Mouse (Mus musculus) megakaryocyte progenitor cell, adult 5-6 weeks (primary cell): ENCODE measurements around the gene Lrrc8e. TPM values are rescaled to one million over a fixed set of nuclear protein-coding genes. Genes with fewer than 3 reads are reported as not detected.

Experiments used
- ATAC-seq: replicated peaks from 2 replicates; pipeline ENCODE4 v1.8.0; 2016; ENCODE audit warnings: mild to moderate bottlenecking, moderate TSS enrichment, inconsistent platforms; ENCODE audit not compliant: poor library complexity
- total RNA-seq, 2 experiments: library from RNA; stranded (forward) in 1 of 2; stranded (reverse) in 1 of 2; fragments of 157-497, 149-512 nt in 1 of 2; fragments of 200-1000 nt in 1 of 2; gene quantifications; 2 replicates each; pipeline versions ENCODE4 v1.2.3 to v1.2.4; 2015 to 2017

Gene Lrrc8e
- total RNA-seq (2015) (not detected in 2 replicates), total RNA-seq (2017) (not detected in 2 replicates)

- ATAC-seq, result peak; percentile 62
Measured at GRCm38 (mm10) chr8:4226739-4227347, at the start of gene Lrrc8e. Gene Lrrc8e, plus strand, starts transcription at chr8:4226827.

DNA sequence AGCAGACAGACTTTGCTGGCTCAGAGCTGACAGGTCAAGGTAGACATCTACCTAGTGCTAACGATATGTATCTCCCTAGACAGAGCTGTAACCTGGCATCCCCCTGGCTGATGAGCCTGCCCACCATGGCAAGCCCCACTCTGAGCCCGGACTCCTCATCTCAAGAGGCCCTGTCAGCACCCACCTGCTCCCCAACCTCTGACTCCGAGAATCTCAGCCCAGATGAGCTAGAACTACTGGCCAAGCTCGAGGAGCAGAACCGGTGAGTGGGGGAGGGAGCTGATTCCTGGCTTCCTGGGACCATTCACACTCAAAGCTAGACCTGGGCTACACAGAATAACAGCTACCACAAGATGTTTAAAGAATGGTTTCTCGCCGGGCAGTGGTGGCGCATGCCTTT is 43.2 kb upstream of the Lrrc8e start:
- no peak for ATAC-seq

DNA sequence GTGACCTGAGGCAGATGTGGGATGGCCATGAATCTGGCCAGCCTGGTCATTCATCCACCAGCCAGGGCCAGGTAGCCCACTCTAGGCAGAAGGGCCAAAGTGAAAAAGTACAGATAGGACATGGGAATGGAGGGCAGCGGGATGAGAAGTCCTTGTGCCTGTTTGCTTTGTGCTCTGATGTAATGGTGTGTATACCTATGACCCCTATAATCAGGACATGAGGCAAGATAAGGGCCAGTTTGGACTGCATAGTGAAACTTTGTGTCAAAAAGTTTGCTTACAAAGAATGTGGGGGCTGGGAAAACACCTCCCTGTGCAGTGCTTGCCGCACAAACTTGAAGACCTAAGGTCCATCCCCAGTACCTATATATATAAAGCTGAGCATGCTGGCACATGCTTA is 40.5 kb upstream of the Lrrc8e start:
- no peak for ATAC-seq

- no peak for ATAC-seq
Measured at GRCm38 (mm10) chr8:4188605-4189004, 38.0 kb upstream of the Lrrc8e start.

DNA sequence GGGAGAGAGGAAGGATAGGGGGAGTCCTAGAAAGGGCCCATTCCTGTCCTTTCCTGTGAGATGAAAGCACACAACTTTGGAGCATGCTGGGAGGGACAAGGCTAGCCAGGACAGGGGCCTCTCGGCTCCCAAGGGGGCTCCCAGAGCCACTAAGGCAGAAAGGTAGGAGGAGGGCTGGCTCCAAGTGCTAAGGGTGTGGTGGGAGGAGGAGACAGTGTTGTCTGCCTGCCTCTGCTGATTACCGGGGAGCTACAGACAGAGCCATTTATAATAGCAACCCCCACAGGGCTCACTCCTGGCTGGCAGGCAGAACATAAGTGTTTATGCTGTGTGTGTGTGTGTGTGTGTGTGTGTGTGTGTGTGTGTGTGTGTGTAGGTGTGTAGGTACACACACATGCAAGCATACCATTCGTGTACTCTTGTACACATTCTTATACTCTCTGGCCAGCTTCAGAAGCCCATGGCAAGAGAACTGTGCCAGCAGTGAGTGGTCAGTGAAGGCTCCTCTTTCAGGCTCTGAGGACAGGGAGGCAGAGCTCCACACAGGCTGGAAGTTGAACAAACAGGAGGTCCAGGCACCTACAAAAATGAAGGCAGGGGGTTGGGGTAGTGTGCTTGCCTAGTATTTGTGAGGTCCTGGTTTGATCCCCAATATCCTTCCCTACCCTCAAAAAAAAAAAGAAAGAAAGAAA is 37.5 kb upstream of the Lrrc8e start:
- peak; percentile 74 for ATAC-seq

- ATAC-seq, result no peak
Measured at GRCm38 (mm10) chr8:4192305-4192704, 34.3 kb upstream of the Lrrc8e start.

DNA sequence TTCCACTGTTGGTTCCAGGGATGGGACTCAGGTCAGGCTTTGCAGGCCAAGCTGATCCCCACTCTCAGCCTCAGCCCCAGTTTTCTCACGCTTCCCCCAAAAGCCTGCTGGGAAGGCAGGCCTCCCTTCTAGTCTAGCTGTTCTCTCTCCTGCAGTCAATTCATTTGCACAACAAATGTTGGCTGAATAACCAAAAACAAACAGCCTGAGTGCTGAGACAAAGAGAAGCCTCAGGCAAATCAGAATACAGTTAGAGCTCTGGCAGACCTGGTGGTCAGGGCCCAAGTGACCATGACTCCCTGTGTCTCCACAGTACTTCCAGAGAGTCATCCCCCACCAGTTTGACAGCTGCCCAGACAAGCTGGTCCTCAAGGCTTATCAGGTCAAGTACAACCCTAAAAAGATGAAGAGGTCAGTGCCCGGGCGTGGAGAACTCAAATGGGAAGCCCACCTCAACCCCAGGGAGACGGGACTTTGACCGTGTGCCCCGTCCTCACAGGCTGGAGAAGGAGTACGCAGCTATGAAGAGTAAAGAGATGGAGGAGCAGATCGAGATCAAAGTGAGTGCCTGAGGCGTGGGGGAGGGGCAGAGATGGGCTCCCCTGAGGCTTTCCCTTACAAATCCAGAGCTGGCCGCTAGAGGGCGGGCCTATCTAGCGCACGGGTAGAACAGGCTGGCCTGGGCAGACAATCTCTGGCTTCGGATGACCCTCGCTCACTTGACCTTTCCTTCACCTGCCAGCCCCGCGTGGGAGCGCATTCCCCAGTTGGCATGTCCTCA is 33.6 kb upstream of the Lrrc8e start:
- ATAC-seq, result peak; percentile 95

GRCm38 (mm10) chr8:4193588-4193894 is 33.1 kb upstream of the Lrrc8e start:
- no peak for ATAC-seq

GRCm38 (mm10) chr8:4201321-4201720 is 25.3 kb upstream of the Lrrc8e start:
- ATAC-seq, result peak; percentile 92

DNA sequence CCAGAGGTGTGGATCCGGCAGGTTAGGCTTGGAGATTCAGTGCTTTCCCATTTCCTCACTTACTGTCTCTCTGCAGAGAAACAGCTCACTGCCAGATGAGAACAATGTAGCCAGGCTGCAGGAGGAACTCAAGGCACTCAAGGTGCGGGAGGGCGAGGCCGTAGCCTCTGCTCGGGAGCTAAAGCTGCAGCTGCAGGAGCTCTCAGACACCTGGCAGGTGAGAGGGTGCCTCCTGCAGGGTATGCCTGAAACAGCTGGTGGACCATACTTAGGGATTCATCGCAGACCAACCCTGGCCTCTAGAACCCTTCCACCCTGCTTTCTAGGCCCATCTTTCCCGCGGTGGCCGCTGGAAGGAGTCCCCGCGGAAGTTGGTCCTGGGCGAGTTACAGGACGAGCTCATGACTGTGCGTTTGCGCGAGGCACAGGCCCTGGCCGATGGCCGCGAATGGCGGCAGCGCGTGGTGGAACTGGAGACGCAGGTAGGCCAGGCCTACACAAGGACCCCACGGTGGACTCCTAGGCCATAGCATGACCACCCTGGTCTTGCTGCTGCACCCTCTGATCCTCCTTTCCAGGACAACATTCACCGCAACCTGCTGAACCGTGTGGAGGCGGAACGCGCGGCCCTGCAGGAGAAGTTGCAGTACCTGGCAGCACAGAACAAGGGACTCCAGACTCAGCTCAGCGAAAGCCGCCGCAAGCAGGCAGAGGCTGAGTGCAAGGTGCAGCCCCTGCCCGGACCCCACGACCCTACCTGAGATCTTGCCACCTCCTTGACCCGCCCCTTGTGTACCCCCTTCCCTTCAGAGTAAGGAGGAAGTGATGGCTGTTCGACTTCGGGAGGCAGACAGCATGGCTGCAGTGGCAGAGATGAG is 21.1 kb upstream of the Lrrc8e start:
- no peak for ATAC-seq

- ATAC-seq, result no peak
Measured at GRCm38 (mm10) chr8:4206182-4207015, 20.2 kb upstream of the Lrrc8e start.

DNA sequence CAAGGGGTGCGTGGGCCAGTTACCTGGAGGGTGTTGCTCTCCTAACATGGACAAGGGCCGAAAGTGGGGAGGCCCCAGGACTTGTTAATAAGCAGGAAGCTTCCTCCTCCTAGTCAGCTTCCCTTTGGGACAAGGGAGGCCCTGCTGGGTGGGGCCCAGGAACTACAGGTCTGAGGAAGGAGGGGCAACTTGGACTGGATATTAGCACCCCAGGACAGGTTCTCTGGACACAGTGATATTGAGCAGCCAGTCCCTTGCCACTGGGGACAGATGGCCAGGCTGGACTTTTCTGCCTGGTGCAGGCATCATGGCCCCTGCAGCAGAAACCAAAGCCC is 19.6 kb upstream of the Lrrc8e start:
- ATAC-seq, result no peak

DNA sequence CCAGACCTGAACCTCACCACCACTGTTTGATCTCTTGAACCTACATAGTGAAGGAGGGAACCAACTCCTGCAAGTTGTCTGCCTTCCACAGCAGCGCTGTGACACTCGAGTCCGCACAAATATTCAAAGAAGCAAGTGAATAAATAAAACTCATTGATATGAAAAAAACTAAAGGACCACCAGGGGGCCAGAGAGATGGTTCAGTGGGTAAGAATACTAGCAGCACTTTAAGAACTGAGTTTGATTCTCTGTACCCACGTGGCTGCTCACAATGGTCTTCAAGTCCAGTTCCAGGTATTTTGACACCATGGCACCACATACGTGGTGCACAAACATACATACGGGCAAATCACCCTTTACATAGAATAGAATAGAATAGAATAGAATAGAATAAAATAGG is 15.5 kb upstream of the Lrrc8e start:
- ATAC-seq, result no peak

GRCm38 (mm10) chr8:4212809-4213209 is 13.8 kb upstream of the Lrrc8e start:
- ATAC-seq, result peak; percentile 6; the same call in 1 of the 2 replicates

- ATAC-seq, result peak; percentile 37
Measured at GRCm38 (mm10) chr8:4213210-4214005, 13.2 kb upstream of the Lrrc8e start.

DNA sequence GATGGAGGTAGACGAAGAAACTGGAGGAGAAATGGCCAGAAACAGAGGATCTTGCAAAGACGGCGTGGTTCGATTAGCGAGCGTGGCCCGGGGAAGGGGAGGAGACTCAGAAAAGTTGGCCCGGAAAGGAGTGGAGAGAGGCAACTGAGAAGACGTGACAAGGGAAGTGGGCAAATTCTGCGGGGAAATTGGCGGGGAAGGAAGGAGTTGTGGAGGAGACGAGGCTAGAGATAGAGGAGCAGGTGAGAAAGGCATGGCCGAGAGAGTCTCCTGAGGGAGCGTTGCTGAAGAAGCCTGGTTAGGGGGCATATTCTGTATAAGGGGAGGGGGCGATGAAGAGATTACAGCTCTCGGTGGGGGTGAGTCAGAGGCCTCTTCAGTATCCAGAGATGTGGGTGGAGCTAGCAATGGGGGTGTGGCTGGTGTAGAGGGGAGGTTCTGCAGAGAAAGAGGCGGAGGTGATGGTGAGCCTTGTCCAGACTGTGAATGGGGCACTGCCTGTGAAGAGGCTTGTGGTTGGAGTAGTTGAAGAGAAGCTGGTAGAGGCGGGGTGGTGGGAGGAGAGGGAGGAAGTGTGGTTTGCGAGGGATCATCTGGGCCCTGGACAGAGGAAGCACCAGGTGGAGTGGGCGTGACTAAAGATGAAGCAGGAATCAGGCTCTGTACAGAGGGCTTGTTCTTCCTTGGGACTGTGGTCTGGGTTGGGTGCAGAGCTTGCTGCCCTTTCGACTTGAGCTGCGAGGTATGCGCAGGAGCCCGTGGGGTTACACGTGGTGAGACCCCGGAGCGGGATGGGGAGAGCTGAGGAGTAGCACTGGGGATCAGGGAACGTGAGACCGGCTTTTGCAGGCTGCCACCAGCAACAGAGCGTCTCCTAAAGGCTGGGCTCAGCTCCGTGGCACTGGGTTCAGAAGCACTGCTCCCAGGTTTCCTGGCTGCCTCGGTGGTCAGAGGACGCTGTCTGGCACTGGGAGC is 12.3 kb upstream of the Lrrc8e start:
- peak; percentile 72 for ATAC-seq

- ATAC-seq, result no peak
Measured at GRCm38 (mm10) chr8:4216296-4216695, 10.3 kb upstream of the Lrrc8e start.
